Mouse (Mus musculus): ENCODE data around the gene 1110065P20Rik. TPM values are rescaled to one million over a fixed set of nuclear protein-coding genes. Genes with fewer than 3 reads are reported as not detected.

The 1110065P20Rik gene
- polyA plus RNA-seq (2016; fragmentation: Nextera tagmentation; extraction: Ambion mirVana) = 38.9 and 40.3 TPM in 2 replicates

- WGBS = 1% methylated on average over 75 of the region's 75 CpGs
- DNase-seq (ENCODE audit: low spot score) = peak; percentile 74
- Histone ChIP-seq H3K27me3 (replicated peaks; ENCODE audit: low read depth, poor library complexity, severe bottlenecking) (no peaks in the 10 kb centered on the region), H3K4me1 (peaks cover 33% of the 10 kb centered on the region), H3K4me3 (peak within 1 kb of the TSS; percentile 99), H3K36me3 (replicated peaks) (peaks cover 52% of the 10 kb centered on the region), H3K9me3 (no peaks in the 10 kb centered on the region), H3K27ac (replicated peaks) (peak within 1 kb of the TSS; percentile 95)
Measured at GRCm38 (mm10) chr4:124850933-124851658, at the start of gene 1110065P20Rik. 1110065P20Rik (minus strand) TSS chr4:124851196.

- no peak overlapping the region for H3K27ac ChIP-seq (replicated peaks)
- H3K9me3 ChIP-seq = no peaks in the 10 kb centered on the region
- no peak overlapping the region for H3K4me3 ChIP-seq
- peaks cover 23% of the 10 kb centered on the region for H3K4me1 ChIP-seq
- no peaks in the 10 kb centered on the region for H3K36me3 ChIP-seq (replicated peaks)
- 69% methylated on average over 5 of the region's 5 CpGs for whole genome bisulfite sequencing
- no peak for DNase-seq (ENCODE audit: low spot score)
- peaks cover 80% of the 10 kb centered on the region for H3K27me3 ChIP-seq (replicated peaks; ENCODE audit: low read depth, poor library complexity, severe bottlenecking)
Measured at GRCm38 (mm10) chr4:124899906-124900305, 48.9 kb upstream of the 1110065P20Rik start.

DNA sequence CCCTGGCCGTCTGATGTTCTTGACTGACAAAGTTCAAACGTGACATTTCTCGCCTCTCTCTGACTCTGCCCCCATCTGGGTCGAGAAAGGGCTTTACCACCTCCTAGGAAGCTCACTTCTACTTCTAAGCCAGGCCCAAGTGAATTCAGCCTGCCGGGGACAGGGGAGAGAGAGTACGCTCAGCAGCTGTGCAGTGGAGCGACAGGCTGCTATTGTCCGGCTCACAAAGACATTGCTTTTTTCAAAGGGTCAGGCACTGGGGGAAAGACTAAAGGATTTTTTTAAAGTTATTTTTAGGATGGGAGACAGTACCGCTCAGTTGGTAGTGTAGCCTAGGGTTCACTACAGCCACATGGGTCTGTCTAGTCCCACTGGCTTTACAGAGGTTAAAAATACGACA lies 47.4 kb upstream of the 1110065P20Rik start:
- no peaks in the 10 kb centered on the region for H3K36me3 ChIP-seq (replicated peaks)
- no peak for DNase-seq (ENCODE audit: low spot score)
- WGBS = 35% methylated on average over 10 of the region's 10 CpGs
- no peak overlapping the region for H3K4me3 ChIP-seq
- no peak overlapping the region for H3K27ac ChIP-seq (replicated peaks)
- no peaks in the 10 kb centered on the region for H3K9me3 ChIP-seq
- H3K27me3 ChIP-seq (replicated peaks; ENCODE audit: low read depth, poor library complexity, severe bottlenecking) = peaks cover 82% of the 10 kb centered on the region
- peaks cover 38% of the 10 kb centered on the region for H3K4me1 ChIP-seq

GRCm38 (mm10) chr4:124894508-124895428 lies 43.8 kb upstream of the 1110065P20Rik start:
- H3K27ac ChIP-seq (replicated peaks) = peak overlapping the region; percentile 7; the same call in 1 of the 2 replicates
- H3K9me3 ChIP-seq = no peaks in the 10 kb centered on the region
- H3K36me3 ChIP-seq (replicated peaks) = no peaks in the 10 kb centered on the region
- peaks cover 95% of the 10 kb centered on the region for H3K27me3 ChIP-seq (replicated peaks; ENCODE audit: low read depth, poor library complexity, severe bottlenecking)
- peak; percentile 52 for DNase-seq (ENCODE audit: low spot score)
- H3K4me1 ChIP-seq = peaks cover 37% of the 10 kb centered on the region
- WGBS = 2% methylated on average over 83 of the region's 83 CpGs
- peak overlapping the region; percentile 56 for H3K4me3 ChIP-seq

DNA sequence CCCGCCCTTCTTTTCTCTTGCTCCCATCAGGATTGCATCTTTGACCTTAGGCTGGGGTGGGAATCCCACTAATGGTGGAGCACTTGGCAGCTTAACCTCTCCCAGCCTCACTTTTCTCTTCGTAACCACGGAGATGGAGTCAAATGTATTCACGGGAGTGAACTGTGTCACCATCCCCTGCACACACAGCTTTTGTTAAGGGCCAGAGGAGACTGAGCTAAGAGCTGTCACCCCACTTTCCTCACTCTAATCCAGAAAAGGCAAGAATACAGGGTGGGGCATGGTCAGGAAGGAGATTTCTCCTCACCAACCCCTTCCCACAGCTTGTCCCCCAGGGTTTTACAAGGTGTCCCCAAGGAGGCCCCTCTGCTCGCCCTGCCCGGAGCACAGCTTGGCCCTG lies 42.8 kb upstream of the 1110065P20Rik start:
- WGBS = 27% methylated on average over 6 of the region's 6 CpGs
- no peak overlapping the region for H3K27ac ChIP-seq (replicated peaks)
- DNase-seq (ENCODE audit: low spot score) = no peak
- H3K36me3 ChIP-seq (replicated peaks) = no peaks in the 10 kb centered on the region
- H3K4me3 ChIP-seq = no peak overlapping the region; the same call in 1 of the 2 replicates
- no peaks in the 10 kb centered on the region for H3K9me3 ChIP-seq
- H3K27me3 ChIP-seq (replicated peaks; ENCODE audit: low read depth, poor library complexity, severe bottlenecking) = peaks cover 91% of the 10 kb centered on the region
- H3K4me1 ChIP-seq = peaks cover 27% of the 10 kb centered on the region

GRCm38 (mm10) chr4:124890831-124891230 lies 39.8 kb upstream of the 1110065P20Rik start:
- Histone ChIP-seq H3K4me3 (no peak overlapping the region), H3K4me1 (peaks cover 21% of the 10 kb centered on the region), H3K9me3 (no peaks in the 10 kb centered on the region), H3K36me3 (replicated peaks) (no peaks in the 10 kb centered on the region), H3K27ac (replicated peaks) (no peak overlapping the region), H3K27me3 (replicated peaks; ENCODE audit: low read depth, poor library complexity, severe bottlenecking) (peaks cover 88% of the 10 kb centered on the region)
- no peak for DNase-seq (ENCODE audit: low spot score)
- WGBS = 78% methylated on average over 5 of the region's 5 CpGs

- H3K4me1 ChIP-seq = peaks cover 17% of the 10 kb centered on the region
- H3K9me3 ChIP-seq = no peaks in the 10 kb centered on the region
- no peak overlapping the region for H3K27ac ChIP-seq (replicated peaks)
- H3K4me3 ChIP-seq = no peak overlapping the region
- peaks cover 88% of the 10 kb centered on the region for H3K27me3 ChIP-seq (replicated peaks; ENCODE audit: low read depth, poor library complexity, severe bottlenecking)
- WGBS = 89% methylated on average over 2 of the region's 2 CpGs
- no peaks in the 10 kb centered on the region for H3K36me3 ChIP-seq (replicated peaks)
- no peak for DNase-seq (ENCODE audit: low spot score)
Measured at GRCm38 (mm10) chr4:124889935-124890334, 38.9 kb upstream of the 1110065P20Rik start.

GRCm38 (mm10) chr4:124888702-124889101 lies 37.7 kb upstream of the 1110065P20Rik start:
- H3K4me1 ChIP-seq = peaks cover 5% of the 10 kb centered on the region; the same call in 1 of the 2 replicates
- no peak for DNase-seq (ENCODE audit: low spot score)
- no peaks in the 10 kb centered on the region for H3K36me3 ChIP-seq (replicated peaks)
- H3K9me3 ChIP-seq = no peaks in the 10 kb centered on the region
- WGBS = 78% methylated on average over 7 of the region's 7 CpGs
- H3K4me3 ChIP-seq = no peak overlapping the region
- peaks cover 88% of the 10 kb centered on the region for H3K27me3 ChIP-seq (replicated peaks; ENCODE audit: low read depth, poor library complexity, severe bottlenecking)
- H3K27ac ChIP-seq (replicated peaks) = no peak overlapping the region

- Histone ChIP-seq H3K36me3 (replicated peaks) (no peaks in the 10 kb centered on the region), H3K9me3 (peaks cover 5% of the 10 kb centered on the region; the same call in 1 of the 2 replicates), H3K27me3 (replicated peaks; ENCODE audit: low read depth, poor library complexity, severe bottlenecking) (peaks cover 86% of the 10 kb centered on the region), H3K4me1 (peaks cover 30% of the 10 kb centered on the region), H3K4me3 (peak overlapping the region; percentile 62), H3K27ac (replicated peaks) (no peak overlapping the region)
- WGBS = under 1% methylated on average over 37 of the region's 37 CpGs
- peak; percentile 80 for DNase-seq (ENCODE audit: low spot score)
Measured at GRCm38 (mm10) chr4:124882151-124882729, 31.2 kb upstream of the 1110065P20Rik start.

DNA sequence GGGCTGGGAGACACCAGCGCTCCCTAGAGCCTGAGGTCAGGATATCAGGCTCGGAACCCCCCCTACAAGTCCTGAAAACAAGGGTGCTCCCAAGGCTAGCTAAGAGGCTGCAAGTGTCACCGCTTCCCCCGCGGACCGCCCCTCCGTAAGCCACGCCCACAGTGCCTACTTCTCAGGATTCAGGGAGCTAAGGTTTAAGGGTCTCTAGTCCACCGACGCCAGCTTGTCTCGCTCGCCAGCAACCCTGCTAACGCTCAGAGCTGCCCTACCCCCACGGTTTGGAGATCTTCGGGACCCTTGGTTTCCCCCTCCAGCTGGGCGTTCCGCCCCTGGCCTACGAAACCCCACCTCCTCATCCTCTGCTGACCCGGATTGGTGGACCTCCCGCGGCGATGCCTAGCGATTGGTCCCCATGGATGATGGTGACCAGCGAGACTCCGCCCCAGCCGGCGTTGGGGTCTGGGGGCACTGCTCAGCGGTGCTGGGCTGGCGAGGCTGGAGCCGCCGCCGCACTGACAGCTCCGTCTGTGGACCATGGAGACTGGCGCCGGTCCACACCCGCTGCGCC lies 30.4 kb upstream of the 1110065P20Rik start:
- no peak overlapping the region for H3K27ac ChIP-seq (replicated peaks)
- H3K4me1 ChIP-seq = peaks cover 30% of the 10 kb centered on the region
- WGBS = under 1% methylated on average over 37 of the region's 37 CpGs
- no peaks in the 10 kb centered on the region for H3K36me3 ChIP-seq (replicated peaks)
- DNase-seq (ENCODE audit: low spot score) = peak; percentile 90
- peak overlapping the region; percentile 62 for H3K4me3 ChIP-seq
- peaks cover 5% of the 10 kb centered on the region; the same call in 1 of the 2 replicates for H3K9me3 ChIP-seq
- H3K27me3 ChIP-seq (replicated peaks; ENCODE audit: low read depth, poor library complexity, severe bottlenecking) = peaks cover 80% of the 10 kb centered on the region

GRCm38 (mm10) chr4:124880599-124880998 lies 29.6 kb upstream of the 1110065P20Rik start, which contains the start of gene Epha10:
Epha10 (plus strand) TSS chr4:124880899.
- Histone ChIP-seq H3K36me3 (replicated peaks) (no peaks in the 10 kb centered on the region), H3K27me3 (replicated peaks; ENCODE audit: low read depth, poor library complexity, severe bottlenecking) (peaks cover 71% of the 10 kb centered on the region), H3K4me1 (peaks cover 30% of the 10 kb centered on the region), H3K27ac (replicated peaks) (no peak within 1 kb of the TSS), H3K4me3 (peak within 1 kb of the TSS; percentile 62), H3K9me3 (peaks cover 5% of the 10 kb centered on the region; the same call in 1 of the 2 replicates)
- no peak for DNase-seq (ENCODE audit: low spot score)
- 6% methylated on average over 11 of the region's 11 CpGs for WGBS

GRCm38 (mm10) chr4:124872719-124873118 lies 21.7 kb upstream of the 1110065P20Rik start:
- H3K36me3 ChIP-seq (replicated peaks) = no peaks in the 10 kb centered on the region
- 88% methylated on average over 1 of the region's 1 CpGs for WGBS
- no peak overlapping the region for H3K4me3 ChIP-seq
- H3K27me3 ChIP-seq (replicated peaks; ENCODE audit: low read depth, poor library complexity, severe bottlenecking) = no peaks in the 10 kb centered on the region
- DNase-seq (ENCODE audit: low spot score) = no peak
- 0 out of 2 replicates have a peak, but pooled peaks cover 6% of the 10 kb centered on the region for H3K9me3 ChIP-seq
- H3K4me1 ChIP-seq = no peaks in the 10 kb centered on the region
- H3K27ac ChIP-seq (replicated peaks) = no peak overlapping the region
